Mouse (Mus musculus): ENCODE measurements around the gene Anapc15. TPM values are rescaled to one million over a fixed set of nuclear protein-coding genes. Genes with fewer than 3 reads are reported as not detected.

The Anapc15 gene
- 33.6 TPM for polyA plus RNA-seq (2014; fragmentation: Illumina TruSeq; extraction: RNeasy Lipid Tissue Mini Kit (QIAGEN cat#74804); ENCODE audit: low read depth, low replicate concordance)

DNA sequence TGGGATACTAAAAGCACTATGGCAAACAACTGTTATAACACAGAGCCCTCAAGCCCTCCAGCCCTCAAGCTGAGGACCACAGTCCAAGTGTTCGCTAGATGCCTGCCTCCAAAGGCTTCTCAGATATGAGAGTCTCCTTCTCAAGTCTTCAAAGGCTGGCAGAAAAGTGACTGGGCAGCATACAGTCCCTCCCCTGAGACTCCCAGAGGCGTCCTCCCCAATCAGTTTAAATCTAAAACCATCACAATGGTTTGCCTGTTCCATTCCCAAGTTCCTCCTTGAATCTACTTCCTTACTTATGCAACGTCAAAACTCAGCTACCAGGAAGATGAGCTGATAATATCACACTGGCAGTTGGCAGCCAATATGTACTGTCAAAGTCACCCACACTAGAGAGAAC, at the start of gene Anapc15:
Gene Anapc15, plus strand, starts transcription at position 301 of the 400 bp plus-strand sequence.

DNA sequence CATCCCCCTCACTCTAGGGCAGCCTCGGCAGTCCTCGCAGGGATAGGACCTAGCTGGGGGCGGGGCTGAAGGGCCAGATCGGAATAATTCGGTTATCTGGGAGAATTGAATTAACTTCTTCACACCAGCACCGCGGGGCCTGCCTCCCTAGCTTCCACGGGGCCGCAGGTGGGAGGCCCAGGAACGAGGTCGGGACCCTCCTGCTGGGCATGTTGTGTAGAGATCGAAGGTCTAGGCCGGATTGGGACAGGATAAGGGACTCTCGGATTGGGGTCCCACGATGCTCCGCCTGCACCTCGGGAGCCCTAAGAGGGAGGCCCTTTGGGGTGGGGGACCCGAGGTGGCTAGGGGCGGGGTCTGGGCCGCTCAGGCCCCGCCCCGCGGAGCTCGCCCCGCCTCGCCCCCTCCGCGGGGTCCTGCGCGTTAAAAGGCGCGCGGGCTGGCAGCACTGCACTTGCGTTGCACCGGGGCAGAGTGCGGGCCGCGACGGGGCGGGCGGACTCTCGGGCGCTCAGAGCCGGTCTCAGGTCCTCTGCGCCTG, 45.6 kb upstream of the Anapc15 start, which contains the start of gene Phox2a:
Gene Phox2a, plus strand, starts transcription at position 453 of the 541 bp plus-strand sequence.

DNA sequence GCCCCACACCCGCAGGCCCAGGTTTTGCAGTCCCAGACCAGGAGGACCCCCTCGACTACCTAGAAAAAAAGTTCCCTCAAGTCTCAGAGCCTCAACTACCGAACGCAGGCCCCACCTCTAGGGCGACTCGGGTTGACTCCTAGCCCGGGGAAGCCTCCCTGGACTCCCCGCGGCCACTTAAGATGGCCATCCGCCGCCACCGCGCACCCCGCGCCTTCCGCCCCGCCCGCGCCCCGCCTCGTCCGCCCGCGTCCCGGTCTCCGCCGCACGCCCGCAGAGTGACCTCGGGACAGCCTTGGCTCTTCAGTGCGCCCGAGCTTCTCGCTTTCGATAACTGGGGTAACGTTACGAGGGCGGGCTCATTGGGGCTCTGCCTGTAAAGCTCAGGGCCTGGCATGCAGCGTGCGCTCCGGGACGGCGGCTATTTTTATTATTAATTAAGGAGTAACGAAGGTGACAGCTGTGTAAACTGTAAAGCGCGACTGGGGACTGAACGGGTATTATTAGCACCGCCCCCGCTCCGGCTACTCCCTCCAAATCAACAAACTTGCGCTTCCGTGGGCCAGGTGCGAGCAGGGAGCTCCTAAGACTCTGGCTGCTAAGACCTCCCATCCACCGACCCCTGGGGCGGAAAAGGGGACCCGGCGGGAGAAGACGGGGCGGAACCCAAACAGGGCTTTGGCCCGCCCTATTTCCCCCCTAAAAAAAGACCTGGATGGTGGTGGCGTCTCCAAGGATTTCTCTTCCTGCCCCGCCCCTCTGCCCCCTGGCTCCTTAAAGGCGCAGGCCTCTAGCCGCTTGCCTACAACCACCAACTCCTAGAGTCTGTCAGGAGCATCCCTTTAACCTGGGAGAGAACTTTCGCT, 25.7 kb upstream of the Anapc15 start, which contains the start of gene Inppl1:
Gene Inppl1, minus strand, starts transcription at position 624 of the 866 bp plus-strand sequence.

GRCm38 (mm10) chr7:101857094-101857493, 6.4 kb upstream of the Anapc15 start, which contains the start of gene Folr2:
Gene Folr2, minus strand, starts transcription at chr7:101857194.

GRCm38 (mm10) chr7:101870629-101871028, 7.1 kb downstream of the Anapc15 start, which contains the start of gene Folr1:
Gene Folr1, minus strand, starts transcription at chr7:101870788.

GRCm38 (mm10) chr7:101905561-101906286, 42.2 kb downstream of the Anapc15 start, which contains the start of gene Lamtor1:
Gene Lamtor1, plus strand, starts transcription at chr7:101905904.

DNA sequence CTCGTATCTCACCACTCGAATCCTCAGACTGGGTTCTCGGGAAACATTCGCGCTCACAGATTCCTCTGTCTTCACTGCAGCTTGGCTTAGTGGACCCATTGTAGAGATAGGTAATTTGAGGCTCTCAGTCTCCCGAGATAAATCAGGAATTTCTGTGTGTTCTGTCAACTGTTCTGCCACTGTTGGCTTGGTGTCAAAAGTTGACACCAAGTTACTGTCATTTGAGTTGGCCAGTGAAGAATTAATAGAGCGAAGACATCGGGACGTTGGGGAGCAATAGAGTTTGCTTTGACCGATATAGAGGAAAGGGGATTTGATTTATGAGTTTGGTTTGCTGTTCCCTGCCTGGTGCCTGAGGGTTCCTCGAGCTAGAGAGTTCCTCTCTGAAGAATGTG, 42.8 kb downstream of the Anapc15 start, which contains the start of gene Tomt:
Gene Tomt, minus strand, starts transcription at position 73 of the 395 bp plus-strand sequence.

GRCm38 (mm10) chr7:101933751-101934240, 70.3 kb downstream of the Anapc15 start, which contains the start of the genes Lrrc51 and Numa1:
Gene Lrrc51, minus strand, starts transcription at chr7:101933895.
Gene Numa1, plus strand, starts transcription at chr7:101934111.

Other genes with a start within 250 kb of the Anapc15 start
- 67.9 TPM for gene Clpb, start 200.1 kb upstream of the Anapc15 start, polyA plus RNA-seq (2014; fragmentation: Illumina TruSeq; extraction: RNeasy Lipid Tissue Mini Kit (QIAGEN cat#74804); ENCODE audit: low read depth, low replicate concordance)
- gene Phox2a, start 45.4 kb upstream of the Anapc15 start, polyA plus RNA-seq (2014; fragmentation: Illumina TruSeq; extraction: RNeasy Lipid Tissue Mini Kit (QIAGEN cat#74804); ENCODE audit: low read depth, low replicate concordance), result not detected
- 12.1 TPM for gene Inppl1, start 25.5 kb upstream of the Anapc15 start, polyA plus RNA-seq (2014; fragmentation: Illumina TruSeq; extraction: RNeasy Lipid Tissue Mini Kit (QIAGEN cat#74804); ENCODE audit: low read depth, low replicate concordance)
- gene Folr2, start 6.5 kb upstream of the Anapc15 start, polyA plus RNA-seq (2014; fragmentation: Illumina TruSeq; extraction: RNeasy Lipid Tissue Mini Kit (QIAGEN cat#74804); ENCODE audit: low read depth, low replicate concordance), result 1.6 TPM
- gene Folr1, start 7.1 kb downstream of the Anapc15 start, polyA plus RNA-seq (2014; fragmentation: Illumina TruSeq; extraction: RNeasy Lipid Tissue Mini Kit (QIAGEN cat#74804); ENCODE audit: low read depth, low replicate concordance), result 6.4 TPM
- 4.8 TPM for gene Lamtor1, start 42.2 kb downstream of the Anapc15 start, polyA plus RNA-seq (2014; fragmentation: Illumina TruSeq; extraction: RNeasy Lipid Tissue Mini Kit (QIAGEN cat#74804); ENCODE audit: low read depth, low replicate concordance)
- 0.32 TPM for gene Tomt, start 42.6 kb downstream of the Anapc15 start, polyA plus RNA-seq (2014; fragmentation: Illumina TruSeq; extraction: RNeasy Lipid Tissue Mini Kit (QIAGEN cat#74804); ENCODE audit: low read depth, low replicate concordance)
- gene Lrrc51, start 70.2 kb downstream of the Anapc15 start, polyA plus RNA-seq (2014; fragmentation: Illumina TruSeq; extraction: RNeasy Lipid Tissue Mini Kit (QIAGEN cat#74804); ENCODE audit: low read depth, low replicate concordance), result 252 TPM
- 28.6 TPM for gene Numa1, start 70.4 kb downstream of the Anapc15 start, polyA plus RNA-seq (2014; fragmentation: Illumina TruSeq; extraction: RNeasy Lipid Tissue Mini Kit (QIAGEN cat#74804); ENCODE audit: low read depth, low replicate concordance)
- gene Il18bp, start 155.0 kb downstream of the Anapc15 start, polyA plus RNA-seq (2014; fragmentation: Illumina TruSeq; extraction: RNeasy Lipid Tissue Mini Kit (QIAGEN cat#74804); ENCODE audit: low read depth, low replicate concordance), result 3.4 TPM
- 11.2 TPM for gene Rnf121, start 201.8 kb downstream of the Anapc15 start, polyA plus RNA-seq (2014; fragmentation: Illumina TruSeq; extraction: RNeasy Lipid Tissue Mini Kit (QIAGEN cat#74804); ENCODE audit: low read depth, low replicate concordance)
- 21.1 TPM for gene Xndc1, start 201.8 kb downstream of the Anapc15 start, polyA plus RNA-seq (2014; fragmentation: Illumina TruSeq; extraction: RNeasy Lipid Tissue Mini Kit (QIAGEN cat#74804); ENCODE audit: low read depth, low replicate concordance)
- 0.10 TPM for gene Xntrpc, start 202.0 kb downstream of the Anapc15 start, polyA plus RNA-seq (2014; fragmentation: Illumina TruSeq; extraction: RNeasy Lipid Tissue Mini Kit (QIAGEN cat#74804); ENCODE audit: low read depth, low replicate concordance)
- gene Trpc2, start 219.4 kb downstream of the Anapc15 start, polyA plus RNA-seq (2014; fragmentation: Illumina TruSeq; extraction: RNeasy Lipid Tissue Mini Kit (QIAGEN cat#74804); ENCODE audit: low read depth, low replicate concordance), result not detected
- gene Art1, start 238.0 kb downstream of the Anapc15 start, polyA plus RNA-seq (2014; fragmentation: Illumina TruSeq; extraction: RNeasy Lipid Tissue Mini Kit (QIAGEN cat#74804); ENCODE audit: low read depth, low replicate concordance), result 1.9 TPM
- gene Art5, start 245.8 kb downstream of the Anapc15 start, polyA plus RNA-seq (2014; fragmentation: Illumina TruSeq; extraction: RNeasy Lipid Tissue Mini Kit (QIAGEN cat#74804); ENCODE audit: low read depth, low replicate concordance), result 3.3 TPM

All from testis, adult 10 weeks (tissue).